Mouse (Mus musculus) neural tube, embryonic 13.5 days (tissue): ENCODE data around the gene Gm17606. TPM values are rescaled to one million over a fixed set of nuclear protein-coding genes. Genes with fewer than 3 reads are reported as not detected.
"Not testable (repeated sequence)": the region's sequence is repeated elsewhere in the genome, so short reads cannot be mapped to it uniquely, and the experiment has no call there.

Experiments used
- ATAC-seq: fragments of 200-750 bp; cut with Nextera tagmentation; 2 replicates; pipeline ENCODE4 v1.8.0; 2017; ENCODE audit warnings: low read depth, mild to moderate bottlenecking, moderate TSS enrichment, moderate library complexity
- H3K27ac ChIP-seq: fragments of 300-500 bp; sonication (generic); replicated peaks from 2 replicates; pipeline ENCODE4 v1.5.1; 2015; ENCODE audit warnings: moderate library complexity, mild to moderate bottlenecking, inconsistent platforms
- H3K27me3 ChIP-seq: fragments of 300-500 bp; sonication (generic); 2 replicates; pipeline ENCODE4 v1.6.1; 2015; ENCODE audit warnings: mild to moderate bottlenecking, inconsistent platforms
- H3K36me3 ChIP-seq: fragments of 300-500 bp; sonication (generic); 2 replicates; pipeline ENCODE4 v1.6.1; 2015; ENCODE audit warnings: mild to moderate bottlenecking, inconsistent platforms
- H3K4me1 ChIP-seq: fragments of 300-500 bp; sonication (generic); replicated peaks from 2 replicates; pipeline ENCODE4 v1.6.1; 2015; ENCODE audit warnings: inconsistent platforms
- H3K4me2 ChIP-seq: fragments of 300-500 bp; sonication (generic); 2 replicates; pipeline ENCODE4 v1.6.1; 2015; ENCODE audit warnings: inconsistent platforms, mild to moderate bottlenecking, moderate library complexity
- H3K4me3 ChIP-seq: fragments of 300-500 bp; sonication (generic); 2 replicates; pipeline ENCODE4 v1.5.1; 2015; ENCODE audit warnings: mild to moderate bottlenecking, inconsistent platforms
- H3K9ac ChIP-seq: fragments of 300-500 bp; sonication (generic); 2 replicates; pipeline ENCODE4 v1.6.1; 2015; ENCODE audit warnings: moderate library complexity, mild to moderate bottlenecking, inconsistent platforms
- H3K9me3 ChIP-seq: fragments of 300-500 bp; sonication (generic); 2 replicates; pipeline ENCODE4 v1.6.1; 2016; ENCODE audit warnings: inconsistent platforms
- WGBS: fragments of 180-500 bp; shearing (Covaris S2); methylation state at CpG from one replicate; pipeline ENCODE4 v1.1.7; 2015; 5-methylcytosine and 5-hydroxymethylcytosine counted together
- polyA plus RNA-seq: library from polyadenylated mRNA; unstranded; fragments of >200 nt; fragmentation: Nextera tagmentation; extraction: Ambion mirVana; gene quantifications from 2 replicates; pipeline ENCODE4 v1.2.1, GENCODE M21; 2015

Gene Gm17606
- polyA plus RNA-seq, 1 experiment from 2014 or later = not detected

GRCm38 (mm10) chr14:54607226-54607625, 33.5 kb upstream of the Gm17606 start:
- Histone ChIP-seq H3K9ac (no peak overlapping the region), H3K4me2 (no peak overlapping the region), H3K27ac (no peak overlapping the region), H3K36me3 (peaks cover 18% of the 10 kb centered on the region; the same call in 1 of the 2 replicates), H3K27me3 (no peaks in the 10 kb centered on the region), H3K4me3 (no peak overlapping the region), H3K4me1 (peaks cover 22% of the 10 kb centered on the region), H3K9me3 (no peaks in the 10 kb centered on the region)
- 41% methylated on average over 8 of the region's 8 CpGs for WGBS
- no peak for ATAC-seq

DNA sequence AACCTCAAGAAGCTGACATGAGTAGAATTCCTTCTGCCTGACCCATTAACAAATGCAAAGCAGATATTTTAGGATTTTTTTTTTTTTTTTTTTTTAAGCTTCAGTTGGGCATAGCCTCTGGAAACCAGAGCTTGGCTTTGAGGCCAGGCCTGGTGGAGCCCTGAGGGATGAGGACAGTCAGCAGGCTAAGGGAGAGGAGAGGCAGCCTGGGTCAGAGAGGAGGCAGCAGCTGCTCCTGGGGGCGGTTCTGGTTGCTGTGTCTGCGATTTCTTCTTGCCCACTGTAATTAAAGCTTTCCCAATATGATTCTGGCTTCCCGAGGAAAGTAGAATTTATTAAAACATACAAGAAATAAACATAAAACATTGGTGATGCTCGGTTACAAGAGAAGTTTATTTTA, 31.5 kb upstream of the Gm17606 start:
- no peaks in the 10 kb centered on the region for H3K9me3 ChIP-seq
- peaks cover 30% of the 10 kb centered on the region for H3K36me3 ChIP-seq
- no peaks in the 10 kb centered on the region for H3K27me3 ChIP-seq
- no peak overlapping the region for H3K9ac ChIP-seq
- H3K27ac ChIP-seq = no peak overlapping the region
- H3K4me1 ChIP-seq = peaks cover 12% of the 10 kb centered on the region
- no peak for ATAC-seq
- H3K4me3 ChIP-seq = no peak overlapping the region
- no peak overlapping the region for H3K4me2 ChIP-seq
- 68% methylated on average over 4 of the region's 4 CpGs for WGBS

GRCm38 (mm10) chr14:54609962-54610361, 30.8 kb upstream of the Gm17606 start:
- Histone ChIP-seq H3K4me1 (peaks cover 5% of the 10 kb centered on the region), H3K9me3 (no peaks in the 10 kb centered on the region), H3K27me3 (no peaks in the 10 kb centered on the region), H3K27ac (no peak overlapping the region), H3K36me3 (peaks cover 34% of the 10 kb centered on the region), H3K9ac (no peak overlapping the region), H3K4me3 (no peak overlapping the region), H3K4me2 (no peak overlapping the region)
- ATAC-seq = no peak
- WGBS = 75% methylated on average over 4 of the region's 4 CpGs

- 85% methylated on average over 6 of the region's 6 CpGs for WGBS
- no peak overlapping the region for H3K27ac ChIP-seq
Measured at GRCm38 (mm10) chr14:54610648-54611047, 30.1 kb upstream of the Gm17606 start.

GRCm38 (mm10) chr14:54614130-54614529, 26.6 kb upstream of the Gm17606 start:
- not testable (repeated sequence) for H3K27ac ChIP-seq, H3K4me3 ChIP-seq, H3K27me3 ChIP-seq, H3K9me3 ChIP-seq, H3K4me2 ChIP-seq, ATAC-seq, H3K9ac ChIP-seq
- peaks cover 24% of the 10 kb centered on the region for H3K4me1 ChIP-seq
- peaks cover 50% of the 10 kb centered on the region for H3K36me3 ChIP-seq
- 93% methylated on average over 16 of the region's 16 CpGs for WGBS

More at GRCm38 (mm10) chr14:54610648-54611047, 30.1 kb upstream of the Gm17606 start:
- no peak for ATAC-seq
- Histone ChIP-seq H3K9me3 (no peaks in the 10 kb centered on the region), H3K4me1 (peaks cover 7% of the 10 kb centered on the region), H3K27me3 (no peaks in the 10 kb centered on the region), H3K9ac (no peak overlapping the region), H3K4me3 (no peak overlapping the region), H3K36me3 (peaks cover 41% of the 10 kb centered on the region), H3K4me2 (no peak overlapping the region)

DNA sequence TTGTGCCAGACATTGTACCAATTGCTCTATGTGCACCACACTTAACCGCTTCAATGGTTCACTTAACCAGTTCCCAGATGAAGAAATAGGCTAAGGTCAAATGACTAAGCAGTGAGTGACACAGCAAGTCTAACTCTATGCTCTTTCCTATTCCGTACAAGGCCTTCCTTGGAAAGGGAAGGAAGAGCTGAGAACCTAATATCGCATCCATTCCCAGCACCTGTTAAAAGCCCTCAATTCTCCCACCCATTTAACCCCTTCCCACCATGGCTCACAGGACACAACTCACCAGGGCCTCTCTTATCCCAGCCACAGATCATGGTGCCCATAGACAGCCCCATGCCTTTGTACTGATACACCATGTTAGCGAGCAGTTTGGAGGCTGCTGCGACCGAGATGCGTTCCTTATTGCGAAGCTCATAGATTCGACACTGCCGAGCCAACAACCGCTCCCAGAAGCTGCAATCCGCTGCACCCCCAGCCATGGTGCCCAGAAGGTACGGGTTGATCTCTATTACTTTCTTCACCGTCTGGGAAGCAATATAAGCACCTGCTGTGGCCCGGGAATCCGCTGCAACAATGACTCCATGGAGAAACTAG, 24.4 kb upstream of the Gm17606 start:
- no peaks in the 10 kb centered on the region for H3K9me3 ChIP-seq
- H3K36me3 ChIP-seq = peaks cover 40% of the 10 kb centered on the region
- H3K27me3 ChIP-seq = no peaks in the 10 kb centered on the region
- no peak overlapping the region for H3K4me3 ChIP-seq
- H3K4me1 ChIP-seq = peaks cover 24% of the 10 kb centered on the region
- no peak overlapping the region for H3K27ac ChIP-seq
- ATAC-seq = no peak
- H3K9ac ChIP-seq = no peak overlapping the region
- peak overlapping the region; percentile 84 for H3K4me2 ChIP-seq
- WGBS = 90% methylated on average over 16 of the region's 16 CpGs

DNA sequence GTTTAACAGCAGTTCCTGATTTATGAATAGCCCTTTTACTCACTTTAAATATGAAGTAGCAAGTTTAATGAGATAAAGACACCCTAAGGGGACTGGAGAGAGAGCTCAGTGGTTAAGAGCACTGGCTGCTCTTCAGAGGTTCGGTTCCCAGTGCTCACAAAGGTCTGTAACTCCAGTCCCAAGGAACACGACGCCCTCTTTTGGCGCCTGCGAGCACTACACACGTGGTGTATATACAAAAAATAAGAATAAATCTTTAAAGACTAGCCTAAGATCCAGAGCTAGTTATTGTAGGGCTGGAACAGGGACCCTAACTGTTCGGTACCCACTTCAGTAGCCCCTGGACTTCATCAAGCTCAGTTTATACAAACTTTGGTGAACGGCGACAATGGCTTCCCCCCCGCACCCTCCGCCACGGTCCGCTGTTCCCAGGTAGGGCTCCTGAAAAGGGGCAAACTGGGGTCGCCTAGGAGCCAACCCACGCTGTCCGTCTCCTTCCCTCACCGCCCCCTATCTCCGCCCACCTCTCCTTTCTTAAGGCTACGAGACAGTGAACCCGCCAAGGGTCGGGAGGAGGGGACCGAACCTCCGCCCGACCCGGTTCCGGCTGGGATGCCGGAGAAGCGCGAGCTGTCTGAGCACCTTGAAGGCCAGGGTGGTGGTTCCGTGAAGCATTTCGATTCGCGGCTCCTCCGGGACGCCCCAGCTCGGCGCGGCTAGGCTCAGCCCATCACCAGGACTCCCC, 23.4 kb upstream of the Gm17606 start:
- Histone ChIP-seq H3K4me3 (peak overlapping the region; percentile 83), H3K27me3 (no peaks in the 10 kb centered on the region), H3K27ac (peak overlapping the region; percentile 88), H3K9me3 (no peaks in the 10 kb centered on the region), H3K4me2 (peak overlapping the region; percentile 84), H3K36me3 (peaks cover 31% of the 10 kb centered on the region), H3K9ac (peak overlapping the region; percentile 97), H3K4me1 (peaks cover 24% of the 10 kb centered on the region)
- 2% methylated on average over 38 of the region's 38 CpGs for WGBS
- peak; percentile 69 for ATAC-seq

DNA sequence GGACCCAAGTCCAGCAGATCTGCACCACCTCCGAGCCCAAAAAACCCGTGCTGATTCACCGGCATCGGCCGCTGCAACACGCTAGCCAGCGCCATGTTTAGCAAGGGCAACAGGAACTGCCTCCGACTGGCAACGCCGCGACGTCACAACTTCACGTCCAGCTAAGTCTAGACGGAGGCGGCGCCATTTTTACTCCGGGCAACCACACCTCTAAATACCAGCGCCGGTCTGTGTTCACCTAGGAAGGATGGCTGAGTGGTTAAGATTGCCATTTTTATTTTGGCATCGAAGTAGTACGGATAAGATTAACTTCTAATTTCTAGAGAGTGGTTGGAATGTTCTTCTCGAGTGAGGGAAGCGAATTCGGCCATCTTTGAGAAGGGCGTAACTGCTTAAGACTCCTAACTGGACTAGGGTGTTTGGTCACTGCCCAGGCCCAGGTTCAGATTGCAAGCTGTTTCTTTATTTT, 22.8 kb upstream of the Gm17606 start, which contains the start of gene Psmb5:
Gene Psmb5, minus strand, starts transcription at position 126 of the 469 bp plus-strand sequence.
- Histone ChIP-seq H3K27ac (peak within 1 kb of the TSS; percentile 88), H3K36me3 (peaks cover 26% of the 10 kb centered on the region), H3K9ac (peak within 1 kb of the TSS; percentile 97), H3K9me3 (no peaks in the 10 kb centered on the region), H3K27me3 (no peaks in the 10 kb centered on the region), H3K4me3 (peak within 1 kb of the TSS; percentile 83), H3K4me2 (peak within 1 kb of the TSS; percentile 84), H3K4me1 (peaks cover 24% of the 10 kb centered on the region)
- ATAC-seq = peak; percentile 90
- WGBS = under 1% methylated on average over 25 of the region's 25 CpGs

DNA sequence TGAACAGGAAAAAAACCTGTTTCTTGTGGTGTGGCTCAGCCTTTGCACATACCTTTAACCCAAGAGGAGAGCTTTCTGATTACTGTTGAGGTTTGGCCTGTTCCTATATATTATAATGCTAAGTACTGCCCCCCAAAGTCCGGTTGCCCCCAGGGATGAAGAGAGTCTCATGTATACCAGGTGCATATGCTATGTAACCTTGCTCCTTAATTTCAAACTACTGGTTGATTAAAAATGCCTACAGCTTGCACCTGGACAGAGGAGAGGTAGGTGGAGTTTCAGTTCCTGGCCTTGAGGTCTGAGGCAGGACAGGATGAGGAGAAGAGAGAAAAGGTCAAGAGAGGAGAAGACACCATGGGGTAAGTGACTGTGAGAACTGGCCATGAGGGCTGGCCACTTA, 19.6 kb upstream of the Gm17606 start, which contains the start of gene Psmb11:
Gene Psmb11, plus strand, starts transcription at position 301 of the 400 bp plus-strand sequence.
- no peak within 1 kb of the TSS for H3K9ac ChIP-seq
- no peak within 1 kb of the TSS for H3K4me2 ChIP-seq
- H3K4me3 ChIP-seq = no peak within 1 kb of the TSS
- WGBS = 87% methylated on average over 1 of the region's 1 CpGs
- ATAC-seq = no peak
- no peak within 1 kb of the TSS for H3K27ac ChIP-seq
- H3K9me3 ChIP-seq = no peaks in the 10 kb centered on the region
- H3K36me3 ChIP-seq = 0 out of 2 replicates have a peak, but pooled peaks cover 4% of the 10 kb centered on the region
- peaks cover 12% of the 10 kb centered on the region for H3K4me1 ChIP-seq
- H3K27me3 ChIP-seq = no peaks in the 10 kb centered on the region

DNA sequence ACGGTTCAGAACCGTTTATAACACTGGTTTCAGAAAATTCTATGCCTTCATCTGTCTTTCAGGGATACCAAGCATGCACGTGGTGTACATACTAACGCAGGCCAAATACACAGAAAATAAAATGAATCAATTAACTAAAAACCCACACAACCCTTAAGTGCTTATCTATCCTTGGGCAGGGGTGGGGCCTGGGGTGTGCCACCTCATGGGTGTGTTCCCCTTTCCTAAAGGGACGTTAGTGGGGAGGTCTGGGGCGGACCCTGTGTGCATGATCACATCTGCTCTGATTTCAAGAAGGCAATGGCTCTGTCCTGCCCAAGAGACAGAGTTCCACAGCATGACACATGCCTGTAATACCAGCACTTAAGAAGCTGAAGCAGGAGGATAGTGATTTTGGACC, 17.4 kb upstream of the Gm17606 start:
- Histone ChIP-seq H3K4me1 (no peaks in the 10 kb centered on the region), H3K27me3 (no peaks in the 10 kb centered on the region), H3K9me3 (no peaks in the 10 kb centered on the region), H3K9ac (no peak overlapping the region), H3K4me3 (no peak overlapping the region), H3K27ac (no peak overlapping the region), H3K4me2 (no peak overlapping the region), H3K36me3 (no peaks in the 10 kb centered on the region)
- WGBS = 88% methylated on average over 6 of the region's 6 CpGs
- no peak for ATAC-seq

GRCm38 (mm10) chr14:54624976-54625375, 15.8 kb upstream of the Gm17606 start:
- 0 out of 2 replicates have a peak, but pooled peaks cover 7% of the 10 kb centered on the region for H3K36me3 ChIP-seq
- H3K27ac ChIP-seq = no peak overlapping the region
- WGBS = 70% methylated on average over 10 of the region's 10 CpGs
- no peaks in the 10 kb centered on the region for H3K27me3 ChIP-seq
- no peak overlapping the region for H3K4me2 ChIP-seq
- H3K4me3 ChIP-seq = no peak overlapping the region
- no peak for ATAC-seq
- no peaks in the 10 kb centered on the region for H3K4me1 ChIP-seq
- no peak overlapping the region for H3K9ac ChIP-seq
- no peaks in the 10 kb centered on the region for H3K9me3 ChIP-seq

DNA sequence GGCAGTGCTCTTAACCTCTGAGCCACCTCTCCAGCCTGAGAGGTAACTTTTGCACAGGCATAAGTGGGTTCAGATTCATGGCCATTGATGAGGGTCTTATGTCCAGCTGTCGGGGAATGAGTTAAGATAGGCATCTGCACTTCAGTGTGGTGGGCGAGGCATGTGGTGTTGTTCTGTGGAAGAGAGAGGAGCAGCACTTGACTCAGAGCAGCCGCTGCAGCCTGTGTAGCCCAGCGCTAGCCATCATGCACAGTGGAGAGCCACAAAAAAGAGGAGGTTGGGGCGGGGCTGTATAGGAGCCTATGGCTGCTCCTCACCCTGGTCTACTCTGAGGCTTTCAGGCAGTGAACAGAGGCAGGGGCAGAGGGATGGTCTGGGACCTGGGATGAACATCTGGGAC, 12.6 kb upstream of the Gm17606 start:
- Histone ChIP-seq H3K4me2 (no peak overlapping the region), H3K4me1 (peaks cover 16% of the 10 kb centered on the region; the same call in 1 of the 2 replicates), H3K27me3 (no peaks in the 10 kb centered on the region), H3K9me3 (no peaks in the 10 kb centered on the region), H3K9ac (no peak overlapping the region), H3K36me3 (peaks cover 38% of the 10 kb centered on the region), H3K27ac (no peak overlapping the region), H3K4me3 (no peak overlapping the region)
- 71% methylated on average over 5 of the region's 5 CpGs for WGBS
- ATAC-seq = no peak
